Mouse (Mus musculus) C2C12 (cell line): ENCODE data around the gene Mrpl54.

Experiments
- CEBPB ChIP-seq: IDR thresholded peaks from one replicate; pipeline ENCODE4 v1.6.1; 2011; ENCODE audit warnings: low read depth, mild to moderate bottlenecking, control low read depth, moderate library complexity
- CTCF ChIP-seq: IDR thresholded peaks from one replicate; pipeline ENCODE4 v1.5.1; 2011; ENCODE audit not compliant: control insufficient read depth, insufficient read depth, insufficient read length
- MAX ChIP-seq: IDR thresholded peaks from one replicate; pipeline ENCODE4 v1.6.1; 2011; ENCODE audit warnings: mild to moderate bottlenecking, control low read depth
- MYOD1 ChIP-seq: IDR thresholded peaks from one replicate; pipeline ENCODE4 v1.6.1; 2011; ENCODE audit warnings: low read depth; ENCODE audit not compliant: control insufficient read depth, insufficient read length
- MYOG ChIP-seq: IDR thresholded peaks from one replicate; pipeline ENCODE4 v1.6.1; 2011; ENCODE audit not compliant: control insufficient read depth, insufficient read length; ENCODE audit errors: extremely low read depth
- USF1 ChIP-seq: IDR thresholded peaks from one replicate; pipeline ENCODE4 v1.6.1; 2011; ENCODE audit warnings: low read depth, mild to moderate bottlenecking, control low read depth, moderate library complexity

DNA sequence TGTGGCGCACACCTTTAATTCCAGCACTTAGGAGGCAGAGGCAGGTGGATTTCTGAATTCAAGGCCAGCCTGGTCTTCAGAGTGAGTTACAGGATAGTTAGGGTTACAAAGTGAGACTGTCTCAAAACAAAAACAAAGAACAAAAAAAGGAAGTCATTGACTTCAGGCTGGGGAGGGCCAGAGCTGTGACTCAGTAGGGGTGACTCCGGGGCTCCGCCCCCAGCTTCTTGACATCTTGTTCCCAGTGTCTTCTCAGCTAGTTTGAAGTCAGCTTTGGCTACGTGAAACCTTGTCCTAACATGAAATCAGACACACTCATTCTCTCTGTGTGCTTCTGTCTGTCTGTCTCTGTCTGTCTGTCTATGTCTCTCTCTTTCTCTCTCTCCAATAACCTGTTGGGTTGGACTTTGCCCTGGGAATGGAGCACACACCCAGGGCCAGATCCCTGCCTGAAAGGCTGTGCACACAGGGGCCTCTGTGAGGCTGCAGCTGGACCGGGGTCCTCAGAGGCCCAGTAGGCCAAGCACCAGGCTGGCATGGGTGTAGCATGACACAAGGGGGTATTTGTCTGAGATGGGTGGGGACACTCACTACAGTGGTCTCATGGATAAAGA, 45.2 kb downstream of the Mrpl54 start:
- TF ChIP-seq MAX: no peak
- no peak for TF ChIP-seq CTCF
- no peak for TF ChIP-seq USF1
- TF ChIP-seq MYOD1: no peak
- no peak for TF ChIP-seq CEBPB
- no peak for TF ChIP-seq MYOG
